Mouse (Mus musculus) lung, adult 2 months (tissue): ENCODE measurements around the gene Fxyd3. TPM values are rescaled to one million over a fixed set of nuclear protein-coding genes. Genes with fewer than 3 reads are reported as not detected.

Source experiments
- DNase-seq: peaks from one replicate; pipeline ENCODE4 v3.0.0; 2022
- H3K4me1 ChIP-seq: fragments of 200-500 bp; 2 replicates; pipeline ENCODE4 v1.6.1; 2011; ENCODE audit warnings: low read length; ENCODE audit not compliant: control insufficient read depth, insufficient read depth
- H3K4me3 ChIP-seq: fragments of 200-500 bp; replicated peaks from 2 replicates; pipeline ENCODE3; 2011; ENCODE audit warnings: low read depth, mild to moderate bottlenecking, control low read depth, low read length; ENCODE audit errors: extremely low read depth
- CTCF ChIP-seq: fragments of 200-500 bp; IDR thresholded peaks from 2 replicates; pipeline ENCODE4 v1.5.1; 2011; ENCODE audit warnings: mild to moderate bottlenecking, low read length, control low read depth; ENCODE audit not compliant: insufficient read depth
- POLR2A ChIP-seq: fragments of 200-500 bp; IDR thresholded peaks from 2 replicates; pipeline ENCODE4 v1.6.1; 2011; ENCODE audit warnings: low read depth, mild to moderate bottlenecking, control low read depth, low read length, borderline replicate concordance; ENCODE audit errors: extremely low read depth
- WGBS: fragments of 180-500 bp; shearing (Covaris S2); methylation state at CpG from one replicate; pipeline ENCODE4 v1.1.7; 2018; 5-methylcytosine and 5-hydroxymethylcytosine counted together
- polyA plus RNA-seq: library from polyadenylated mRNA; depleted of rRNA; stranded (reverse); fragments of >200 nt; gene quantifications from 2 replicates; pipeline ENCODE4 v1.2.3, GENCODE M21; 2012; rRNA removed

Fxyd3 gene
- polyA plus RNA-seq, 1 experiment: 43.2 TPM

GRCm38 (mm10) chr7:31031731-31032130, 44.8 kb downstream of the Fxyd3 start:
- TF ChIP-seq POLR2A (no peak), CTCF (no peak)
- 76% methylated on average over 7 of the region's 7 CpGs for WGBS
- Histone ChIP-seq H3K4me3 (no peak overlapping the region), H3K4me1 (peaks cover 6% of the 10 kb centered on the region)
- no peak for DNase-seq

GRCm38 (mm10) chr7:31030717-31031116, 45.8 kb downstream of the Fxyd3 start:
- Histone ChIP-seq H3K4me3 (no peak overlapping the region), H3K4me1 (peaks cover 6% of the 10 kb centered on the region)
- 79% methylated on average over 2 of the region's 2 CpGs for WGBS
- TF ChIP-seq POLR2A (no peak), CTCF (no peak)
- no peak for DNase-seq

- TF ChIP-seq POLR2A: no peak
- TF ChIP-seq CTCF: no peak
- no peak for DNase-seq
- 65% methylated on average over 8 of the region's 8 CpGs for WGBS
- Histone ChIP-seq H3K4me3 (no peak overlapping the region), H3K4me1 (peaks cover 1% of the 10 kb centered on the region)
These were observed 47.9 kb downstream of the Fxyd3 start for GRCm38 (mm10) chr7:31028609-31029008.

Other genes with a start within 250 kb of the Fxyd3 start
- gene Ffar3, start 220.5 kb downstream of the Fxyd3 start, polyA plus RNA-seq: not detected in 2 replicates
- 0.78 and 1.3 TPM in 2 replicates for gene Ffar1, start 215.1 kb downstream of the Fxyd3 start, polyA plus RNA-seq
- gene Cd22, start 196.4 kb downstream of the Fxyd3 start, polyA plus RNA-seq: 14.4 and 19.3 TPM in 2 replicates
- 3.3 and 3.7 TPM in 2 replicates for gene Mag, start 161.8 kb downstream of the Fxyd3 start, polyA plus RNA-seq
- 0.75 TPM in 1 of 2 replicates, not detected in the other for gene Hamp2, start 152.0 kb downstream of the Fxyd3 start, polyA plus RNA-seq
- 34.5 and 45.7 TPM in 2 replicates for gene Hamp, start 132.7 kb downstream of the Fxyd3 start, polyA plus RNA-seq
- gene Usf2, start 119.9 kb downstream of the Fxyd3 start, polyA plus RNA-seq: 122 and 190 TPM in 2 replicates
- 93.0 and 116 TPM in 2 replicates for gene Lsr, start 103.2 kb downstream of the Fxyd3 start, polyA plus RNA-seq
- 5.7 and 7.2 TPM in 2 replicates for gene Fam187b, start 102.9 kb downstream of the Fxyd3 start, polyA plus RNA-seq
- 156 and 178 TPM in 2 replicates for gene Fxyd5, start 34.2 kb downstream of the Fxyd3 start, polyA plus RNA-seq
- 7.5 and 10.6 TPM in 2 replicates for gene Fxyd7, start 25.2 kb downstream of the Fxyd3 start, polyA plus RNA-seq
- 330 and 336 TPM in 2 replicates for gene Fxyd1, start 19.5 kb downstream of the Fxyd3 start, polyA plus RNA-seq
- gene Lgi4, start 17.4 kb downstream of the Fxyd3 start, polyA plus RNA-seq: 6.8 TPM in 2 replicates
- gene Hpn, start 38.6 kb upstream of the Fxyd3 start, polyA plus RNA-seq: 30.1 and 34.5 TPM in 2 replicates
- 26.6 and 43.9 TPM in 2 replicates for gene Scn1b, start 50.3 kb upstream of the Fxyd3 start, polyA plus RNA-seq
- 103 and 113 TPM in 2 replicates for gene Gramd1a, start 79.2 kb upstream of the Fxyd3 start, polyA plus RNA-seq
- not detected in 2 replicates for gene Scgb2b2, start 213.8 kb upstream of the Fxyd3 start, polyA plus RNA-seq
- not detected in 2 replicates for gene Scgb1b2, start 215.1 kb upstream of the Fxyd3 start, polyA plus RNA-seq